Mouse (Mus musculus): ENCODE results near the gene Slc7a6.
A peak's percentile ranks its signal among the peaks of the same experiment; 100 is the strongest.

Gene Slc7a6

GRCm38 (mm10) chr8:106168356-106169016, at the start of gene Slc7a6:
Gene Slc7a6, plus strand, starts transcription at chr8:106168857.
- peak; percentile 85 for DNase-seq (ENCODE audit: low spot score)

GRCm38 (mm10) chr8:106123443-106123842, 45.2 kb upstream of the Slc7a6 start:
- DNase-seq (ENCODE audit: low spot score) = no peak

GRCm38 (mm10) chr8:106126055-106126454, 42.6 kb upstream of the Slc7a6 start:
- no peak for DNase-seq (ENCODE audit: low spot score)

- DNase-seq (ENCODE audit: low spot score) = no peak
These were observed 41.6 kb upstream of the Slc7a6 start for GRCm38 (mm10) chr8:106127054-106127453.

GRCm38 (mm10) chr8:106127882-106128410, 40.7 kb upstream of the Slc7a6 start:
- no peak for DNase-seq (ENCODE audit: low spot score)

GRCm38 (mm10) chr8:106129232-106129930, 39.3 kb upstream of the Slc7a6 start:
- DNase-seq (ENCODE audit: low spot score) = no peak

- DNase-seq (ENCODE audit: low spot score) = no peak
These were observed 38.7 kb upstream of the Slc7a6 start for GRCm38 (mm10) chr8:106129997-106130396.

GRCm38 (mm10) chr8:106130505-106130904, 38.2 kb upstream of the Slc7a6 start:
- DNase-seq (ENCODE audit: low spot score) = no peak

GRCm38 (mm10) chr8:106131021-106131420, 37.6 kb upstream of the Slc7a6 start:
- no peak for DNase-seq (ENCODE audit: low spot score)

- no peak for DNase-seq (ENCODE audit: low spot score)
These were observed 37.0 kb upstream of the Slc7a6 start for GRCm38 (mm10) chr8:106131488-106132222.

GRCm38 (mm10) chr8:106132356-106132755, 36.3 kb upstream of the Slc7a6 start:
- no peak for DNase-seq (ENCODE audit: low spot score)

- DNase-seq (ENCODE audit: low spot score) = no peak
These were observed 35.1 kb upstream of the Slc7a6 start for GRCm38 (mm10) chr8:106133526-106133925.

GRCm38 (mm10) chr8:106133946-106134345, 34.7 kb upstream of the Slc7a6 start:
- DNase-seq (ENCODE audit: low spot score) = no peak

GRCm38 (mm10) chr8:106134751-106135571, 33.7 kb upstream of the Slc7a6 start:
- DNase-seq (ENCODE audit: low spot score) = peak; percentile 57

GRCm38 (mm10) chr8:106135672-106136071, 33.0 kb upstream of the Slc7a6 start:
- no peak for DNase-seq (ENCODE audit: low spot score)

- peak; percentile 54 for DNase-seq (ENCODE audit: low spot score)
These were observed 32.2 kb upstream of the Slc7a6 start, which contains the start of gene Esrp2 for GRCm38 (mm10) chr8:106136156-106137130. Gene Esrp2, minus strand, starts transcription at chr8:106136974.

GRCm38 (mm10) chr8:106137218-106137905, 31.3 kb upstream of the Slc7a6 start:
- no peak for DNase-seq (ENCODE audit: low spot score)

- DNase-seq (ENCODE audit: low spot score) = peak; percentile 70
These were observed 30.7 kb upstream of the Slc7a6 start for GRCm38 (mm10) chr8:106137906-106138477.

GRCm38 (mm10) chr8:106138616-106139015, 30.0 kb upstream of the Slc7a6 start:
- no peak for DNase-seq (ENCODE audit: low spot score)
